Mouse (Mus musculus) kidney, postnatal 14 days (tissue): ENCODE data around the gene Tmcc3.

ENCODE experiments used
- DNase-seq: peaks from one replicate; pipeline ENCODE4 v3.0.0; 2022; ENCODE audit warnings: mixed read lengths

Tmcc3 gene

GRCm38 (mm10) chr10:94477366-94478225 is 165.8 kb downstream of the Tmcc3 start:
- no peak for DNase-seq

DNA sequence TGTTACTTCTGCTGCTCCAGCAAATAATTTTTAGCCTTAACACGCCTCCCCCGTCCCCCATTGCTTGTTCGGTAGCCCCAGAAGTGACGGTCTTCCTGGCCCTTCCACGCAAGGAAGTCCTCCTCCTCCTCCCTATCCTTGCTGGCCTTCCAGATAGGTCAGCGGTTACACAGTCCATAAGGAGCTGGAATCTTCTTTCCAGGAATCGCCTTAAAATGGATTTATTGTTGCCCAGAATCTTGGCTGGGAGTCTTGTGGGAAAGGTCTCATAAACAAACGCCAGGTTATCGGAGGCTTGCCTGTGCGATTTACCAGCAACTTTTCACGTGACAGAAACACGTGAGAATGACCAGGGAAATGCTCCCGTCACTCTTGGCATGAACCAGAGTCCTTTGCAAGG is 167.9 kb downstream of the Tmcc3 start:
- DNase-seq = peak; percentile 42

- DNase-seq = peak; percentile 50
Measured at GRCm38 (mm10) chr10:94480380-94481101, 168.8 kb downstream of the Tmcc3 start.

GRCm38 (mm10) chr10:94481613-94482012 is 169.9 kb downstream of the Tmcc3 start:
- DNase-seq = no peak

- DNase-seq = no peak
Measured at GRCm38 (mm10) chr10:94486179-94486578, 174.4 kb downstream of the Tmcc3 start.

DNA sequence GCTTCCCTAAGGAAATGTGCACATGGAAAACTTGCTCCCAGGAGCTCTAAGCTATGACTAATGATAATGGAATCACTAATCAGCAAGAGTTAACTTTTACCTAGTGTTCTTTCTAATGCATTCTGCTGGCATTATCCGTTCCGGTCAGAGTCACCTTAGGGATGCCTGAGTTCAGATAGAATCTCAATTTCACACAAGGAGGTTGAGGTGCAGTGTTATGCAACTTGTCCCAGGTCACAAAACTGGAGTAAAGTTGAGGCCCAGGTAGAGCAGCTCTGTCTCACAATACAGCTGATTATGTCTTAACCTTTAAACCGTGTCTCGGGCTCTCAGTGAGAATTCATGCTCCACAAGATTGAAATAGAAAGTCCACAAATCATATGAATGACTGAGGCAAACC is 177.8 kb downstream of the Tmcc3 start:
- peak; percentile 17 for DNase-seq

DNA sequence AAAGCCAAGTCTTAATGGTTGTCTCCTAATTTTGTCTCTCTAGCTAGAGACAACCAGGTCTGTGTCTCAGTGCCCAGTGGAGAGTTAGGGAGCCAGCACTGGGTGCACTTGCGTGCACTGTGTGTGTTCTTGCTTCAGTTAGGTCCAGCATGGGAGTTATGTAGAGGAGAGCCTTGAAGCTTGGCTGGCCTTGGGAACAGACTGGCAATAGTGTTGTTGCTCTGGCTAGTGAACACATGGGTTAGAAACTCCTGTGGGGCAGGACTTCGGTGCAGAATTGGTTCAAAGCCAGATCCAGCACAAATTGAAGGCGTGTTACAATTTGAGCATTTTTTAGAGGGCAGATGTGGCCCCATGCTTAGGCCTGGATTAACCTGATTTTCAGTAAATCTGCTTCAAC is 179.3 kb downstream of the Tmcc3 start:
- DNase-seq = no peak

DNA sequence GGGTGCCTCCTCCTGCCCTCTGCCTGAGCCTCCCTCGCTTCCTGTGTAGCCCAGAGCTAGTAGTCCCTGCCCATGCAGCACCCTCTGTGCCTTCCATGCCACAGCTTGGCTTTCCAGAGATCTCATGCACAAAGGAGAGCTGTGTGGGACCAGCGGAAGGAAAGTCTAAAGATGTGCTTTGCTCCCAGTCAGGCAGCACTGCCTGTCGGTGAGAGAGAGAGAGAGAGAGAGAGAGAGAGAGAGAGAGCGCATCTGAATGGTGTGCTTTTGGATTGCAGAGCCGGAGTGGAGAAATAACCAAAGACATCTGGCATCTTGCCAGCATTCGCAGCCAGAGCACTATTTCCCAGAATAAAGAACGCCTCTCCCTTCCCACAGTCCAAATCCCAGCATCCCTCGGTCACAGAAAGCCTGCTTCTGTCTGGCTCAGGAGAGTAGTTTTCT is 182.7 kb downstream of the Tmcc3 start:
- peak; percentile 44 for DNase-seq

- no peak for DNase-seq
Measured at GRCm38 (mm10) chr10:94495496-94496235, 183.9 kb downstream of the Tmcc3 start.

GRCm38 (mm10) chr10:94496826-94497440 is 185.2 kb downstream of the Tmcc3 start:
- no peak for DNase-seq

DNA sequence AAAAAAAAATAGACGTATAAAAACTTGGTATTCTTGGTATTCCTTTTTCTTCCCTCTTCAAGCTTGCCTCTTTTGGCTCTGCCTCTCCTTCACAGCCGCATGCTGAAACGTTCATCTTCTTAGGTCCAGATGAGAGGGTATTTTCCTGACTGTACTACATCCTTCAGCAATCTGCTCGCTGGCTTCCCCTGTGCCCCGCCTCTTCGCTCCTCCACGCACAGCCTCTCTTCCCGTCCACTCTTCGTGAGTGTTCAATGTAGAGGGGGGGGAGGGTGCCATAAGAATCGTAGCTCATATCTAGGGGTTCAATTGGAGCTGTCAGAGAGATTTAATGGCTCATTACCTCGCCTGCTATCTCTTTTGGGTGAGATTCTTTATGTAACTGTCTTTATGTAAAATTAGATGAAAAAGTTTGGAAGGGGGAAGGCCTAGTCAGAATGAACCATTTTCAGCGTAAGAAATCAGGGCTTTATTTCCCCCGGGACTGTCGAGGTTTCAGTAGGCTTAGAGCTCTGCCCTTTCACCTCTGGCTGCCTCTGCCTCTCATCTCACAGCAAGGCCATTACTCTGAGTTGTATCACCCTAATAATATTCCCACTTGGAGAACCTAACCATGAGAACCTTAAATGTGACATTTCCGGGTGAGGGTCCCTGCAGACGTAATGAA is 188.6 kb downstream of the Tmcc3 start:
- no peak for DNase-seq

GRCm38 (mm10) chr10:94500877-94501273 is 189.1 kb downstream of the Tmcc3 start:
- DNase-seq = no peak

GRCm38 (mm10) chr10:94501796-94502195 is 190.0 kb downstream of the Tmcc3 start:
- no peak for DNase-seq

- no peak for DNase-seq
Measured at GRCm38 (mm10) chr10:94505248-94505772, 193.6 kb downstream of the Tmcc3 start.

GRCm38 (mm10) chr10:94508863-94509262 is 197.1 kb downstream of the Tmcc3 start:
- no peak for DNase-seq

DNA sequence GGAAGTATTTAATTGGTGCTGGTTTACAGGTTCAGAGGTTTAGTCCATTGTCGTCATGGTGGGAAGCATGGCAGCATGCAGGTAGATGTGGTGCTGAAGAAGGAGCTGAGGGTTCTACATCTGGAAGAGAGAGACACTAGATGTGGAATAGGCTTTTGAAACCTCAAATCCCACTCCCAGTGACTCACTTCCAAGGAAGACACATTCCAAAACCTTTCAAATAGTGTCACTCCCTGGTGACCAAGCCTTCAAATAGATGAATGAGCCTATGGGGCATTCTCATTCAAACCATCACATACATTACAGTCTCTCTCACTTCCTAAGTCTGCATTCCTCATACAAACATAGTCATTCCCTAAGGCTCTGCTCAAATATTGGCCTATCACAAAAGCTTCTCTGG is 201.0 kb downstream of the Tmcc3 start:
- no peak for DNase-seq

GRCm38 (mm10) chr10:94514091-94514505 is 202.3 kb downstream of the Tmcc3 start:
- DNase-seq = no peak

DNA sequence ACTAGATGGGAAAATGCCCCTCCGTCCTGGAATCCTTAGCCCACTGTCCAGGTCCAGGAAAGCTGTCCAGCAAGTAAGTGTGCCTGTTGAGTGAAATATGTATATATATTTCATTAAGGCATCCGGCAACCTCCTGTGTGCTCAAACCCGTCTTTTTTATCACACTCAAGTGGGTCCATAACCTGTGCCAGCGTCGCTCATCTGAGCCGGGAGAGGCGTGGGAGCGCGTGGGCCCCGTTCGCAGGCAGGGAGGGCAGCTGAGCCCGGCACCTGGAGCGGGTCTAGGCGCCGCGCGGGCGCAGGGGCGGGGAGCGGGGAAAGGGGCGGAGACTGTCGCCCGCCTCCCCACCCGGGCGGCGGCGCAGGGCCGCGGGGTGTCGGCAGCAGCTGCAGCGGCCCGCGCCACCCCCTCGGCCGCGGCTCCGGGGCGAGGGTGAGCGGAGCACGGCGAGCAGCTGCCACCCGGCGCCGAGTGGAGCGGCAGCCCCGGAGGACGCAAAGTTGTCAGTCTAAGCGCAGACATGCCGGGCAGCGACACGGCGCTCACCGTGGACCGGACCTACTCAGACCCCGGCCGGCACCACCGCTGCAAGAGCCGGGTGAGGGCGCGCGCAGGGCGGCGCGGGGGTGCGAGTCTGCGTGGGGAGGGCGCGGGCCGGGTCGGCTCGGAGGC is 202.9 kb downstream of the Tmcc3 start:
- DNase-seq = peak; percentile 85

- peak; percentile 87 for DNase-seq
Measured at GRCm38 (mm10) chr10:94515179-94515545, 203.4 kb downstream of the Tmcc3 start.

DNA sequence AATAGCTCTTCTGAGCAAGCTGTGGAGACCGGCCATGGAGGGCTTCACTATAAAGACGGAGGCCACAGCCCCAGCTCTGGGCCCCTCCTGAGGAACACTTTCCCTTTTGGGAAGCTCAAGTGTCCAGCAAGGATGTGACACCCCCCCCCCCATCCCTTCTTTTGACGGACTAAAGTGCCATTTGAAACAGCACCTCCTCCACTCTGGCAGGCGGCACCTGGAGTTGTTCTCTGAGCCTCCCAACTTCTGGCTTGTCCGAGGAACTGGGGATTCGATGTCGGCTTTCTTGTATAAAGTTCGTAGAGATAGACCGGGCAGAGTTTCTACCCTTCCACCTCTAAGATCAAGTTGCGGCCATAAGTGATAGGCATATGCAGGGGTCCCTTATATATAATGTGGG is 203.8 kb downstream of the Tmcc3 start:
- no peak for DNase-seq

DNA sequence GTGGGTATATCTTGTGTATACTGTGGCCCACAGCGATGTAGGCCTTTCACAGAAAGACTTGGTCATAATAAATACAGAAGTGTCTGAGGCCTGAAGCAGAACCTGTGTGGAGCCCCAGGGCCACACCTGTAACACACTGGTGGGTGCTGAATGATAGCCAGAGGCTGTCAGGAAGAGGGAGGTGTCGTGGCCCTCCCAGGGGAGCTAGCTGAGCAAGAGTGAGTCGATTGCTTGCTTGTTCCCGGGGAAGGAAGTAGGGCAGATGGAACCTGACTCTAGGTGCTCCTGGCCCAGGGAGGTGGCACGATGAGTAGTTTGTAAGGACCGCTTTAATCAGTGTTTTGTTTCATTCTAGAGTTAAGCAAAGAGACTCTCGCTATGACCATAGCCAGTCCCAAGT is 208.1 kb downstream of the Tmcc3 start:
- no peak for DNase-seq
